Mouse (Mus musculus) heart, adult 2 months (tissue): ENCODE measurements at regions not wholly inside any gene's neighbourhood (a gene's known extent, or its start where the extent isn't known, plus 50 kb on each side); places are given as distances from the start of the nearest gene placed in this dataset.
"Not testable (repeated sequence)": the region's sequence is repeated elsewhere in the genome, so short reads cannot be mapped to it uniquely, and the experiment has no call there.

Experiments used
- DNase-seq, 2 experiments: peaks; one replicate each; pipeline ENCODE4 v3.0.0; 2021
- H3K27ac ChIP-seq: fragments of 200-600 bp; 2 replicates; pipeline ENCODE4 v1.8.1; 2022
- H3K27me3 ChIP-seq: fragments of 200-500 bp; 2 replicates; pipeline ENCODE4 v1.6.1; 2012; ENCODE audit warnings: mild to moderate bottlenecking, low read length, inconsistent platforms, mixed read lengths; ENCODE audit not compliant: control insufficient read depth, insufficient read depth
- H3K36me3 ChIP-seq: fragments of 200-500 bp; 2 replicates; pipeline ENCODE4 v1.6.1; 2012; ENCODE audit warnings: low read length, inconsistent platforms; ENCODE audit not compliant: control insufficient read depth, insufficient read depth
- H3K4me1 ChIP-seq: fragments of 200-500 bp; 2 replicates; pipeline ENCODE4 v1.6.1; 2011; ENCODE audit warnings: low read length; ENCODE audit not compliant: control insufficient read depth, insufficient read depth
- H3K4me3 ChIP-seq: fragments of 200-600 bp; 2 replicates; pipeline ENCODE4 v1.8.1; 2022
- H3K79me2 ChIP-seq: fragments of 200-500 bp; replicated peaks from 2 replicates; pipeline ENCODE4 v1.6.1; 2012; ENCODE audit warnings: mild to moderate bottlenecking, inconsistent platforms, low read length, moderate library complexity, mixed read lengths; ENCODE audit not compliant: control insufficient read depth, insufficient read depth
- H3K9ac ChIP-seq: fragments of 200-500 bp; 2 replicates; pipeline ENCODE4 v1.6.1; 2012; ENCODE audit warnings: low read depth, mild to moderate bottlenecking, control low read depth, inconsistent platforms, low read length, mixed read lengths
- CTCF ChIP-seq: fragments of 200-600 bp; IDR thresholded peaks from 2 replicates; pipeline ENCODE4 v1.8.1; 2022; ENCODE audit warnings: antibody characterized with exemption, mild to moderate bottlenecking, moderate library complexity
- EP300 ChIP-seq: fragments of 200-500 bp; IDR thresholded peaks from 2 replicates; pipeline ENCODE4 v1.6.1; 2011; ENCODE audit warnings: low read depth, low read length, control low read depth; ENCODE audit not compliant: insufficient read depth
- POLR2A ChIP-seq: fragments of 200-500 bp; IDR thresholded peaks from 2 replicates; pipeline ENCODE4 v1.6.1; 2011; ENCODE audit warnings: mild to moderate bottlenecking, low read depth, low read length, control low read depth; ENCODE audit not compliant: insufficient read depth
- WGBS: fragments of 180-500 bp; shearing (Covaris S2); methylation state at CpG from one replicate; pipeline ENCODE4 v1.1.7; 2018; 5-methylcytosine and 5-hydroxymethylcytosine counted together
- intact Hi-C: fragments of 180-260 bp; cut with DNase I; formaldehyde crosslinking; loops from one replicate; pipeline ENCODE4 v1.15.1; 2025

- DNase-seq, result no peak
- intact Hi-C loops, result no loop called here
- Histone ChIP-seq H3K4me1 (no peaks in the 10 kb centered on the region), H3K27ac (no peak overlapping the region), H3K9ac (no peak overlapping the region), H3K4me3 (no peak overlapping the region), H3K79me2 (no peaks in the 10 kb centered on the region), H3K27me3 (no peaks in the 10 kb centered on the region), H3K36me3 (no peaks in the 10 kb centered on the region)
- 72% methylated on average over 5 of the region's 5 CpGs for WGBS
- TF ChIP-seq CTCF (no peak), POLR2A (no peak), EP300 (no peak)
Observed at GRCm38 (mm10) chr14:53794527-53794926, 459.4 kb downstream of the Dad1 start.

GRCm38 (mm10) chr14:53792432-53792831 lies 461.5 kb downstream of the Dad1 start:
- H3K27me3 ChIP-seq, H3K4me1 ChIP-seq, H3K79me2 ChIP-seq, H3K36me3 ChIP-seq, H3K9ac ChIP-seq, DNase-seq, intact Hi-C loops, H3K4me3 ChIP-seq, H3K27ac ChIP-seq: not testable (repeated sequence)
- 60% methylated on average over 1 of the region's 1 CpGs for WGBS

- DNase-seq, H3K4me1 ChIP-seq, H3K27ac ChIP-seq: not testable (repeated sequence)
Observed at GRCm38 (mm10) chr14:53785547-53785946, 468.4 kb downstream of the Dad1 start.

GRCm38 (mm10) chr14:53777375-53777774 lies 476.5 kb downstream of the Dad1 start:
- Histone ChIP-seq H3K4me3 (no peak overlapping the region), H3K27me3 (no peaks in the 10 kb centered on the region), H3K36me3 (no peaks in the 10 kb centered on the region), H3K4me1 (no peaks in the 10 kb centered on the region), H3K9ac (no peak overlapping the region), H3K27ac (no peak overlapping the region), H3K79me2 (no peaks in the 10 kb centered on the region)
- intact Hi-C loops, result loop anchor here (10.0 kb wide), 1 partner anchor 413 kb away; no protein-coding TSS in a partner anchor
- TF ChIP-seq POLR2A (no peak), CTCF (no peak), EP300 (no peak)
- 71% methylated on average over 3 of the region's 3 CpGs for WGBS
- no peak for DNase-seq

More at GRCm38 (mm10) chr14:53785547-53785946, 468.4 kb downstream of the Dad1 start:
- H3K79me2 ChIP-seq, H3K9ac ChIP-seq, H3K4me3 ChIP-seq, H3K27me3 ChIP-seq, H3K36me3 ChIP-seq, intact Hi-C loops: not testable (repeated sequence)
- 69% methylated on average over 2 of the region's 2 CpGs for WGBS

GRCm38 (mm10) chr14:53776717-53777116 lies 477.2 kb downstream of the Dad1 start:
- not testable (repeated sequence) for H3K36me3 ChIP-seq, H3K27ac ChIP-seq, H3K27me3 ChIP-seq, H3K79me2 ChIP-seq, H3K4me1 ChIP-seq, H3K9ac ChIP-seq, H3K4me3 ChIP-seq
- WGBS, result 51% methylated on average over 1 of the region's 1 CpGs
- peak; percentile 70 for TF ChIP-seq CTCF
- peak in 1 of 2 experiments; percentile 25 for DNase-seq
- intact Hi-C loops, result loop anchor here (1.0 to 10.0 kb wide), 2 partner anchors 28 to 412 kb away; no protein-coding TSS in a partner anchor

- H3K36me3 ChIP-seq, H3K27ac ChIP-seq, H3K4me3 ChIP-seq, H3K79me2 ChIP-seq, H3K4me1 ChIP-seq, intact Hi-C loops, H3K27me3 ChIP-seq, H3K9ac ChIP-seq, DNase-seq: not testable (repeated sequence)
- WGBS, result 46% methylated on average over 6 of the region's 6 CpGs
Observed at GRCm38 (mm10) chr14:53766501-53766900, 487.4 kb downstream of the Dad1 start.

- H3K79me2 ChIP-seq, DNase-seq, intact Hi-C loops, H3K4me1 ChIP-seq, H3K4me3 ChIP-seq, H3K27ac ChIP-seq, H3K9ac ChIP-seq, H3K36me3 ChIP-seq, H3K27me3 ChIP-seq: not testable (repeated sequence)
- 78% methylated on average over 1 of the region's 1 CpGs for WGBS
Observed at GRCm38 (mm10) chr14:53765918-53766317, 488.0 kb downstream of the Dad1 start.

- DNase-seq, H3K4me1 ChIP-seq, H3K27me3 ChIP-seq, H3K4me3 ChIP-seq, H3K9ac ChIP-seq, H3K79me2 ChIP-seq, H3K27ac ChIP-seq, intact Hi-C loops, H3K36me3 ChIP-seq: not testable (repeated sequence)
- whole genome bisulfite sequencing, result 65% methylated on average over 2 of the region's 2 CpGs
Observed at GRCm38 (mm10) chr14:53760578-53760977, 493.3 kb downstream of the Dad1 start.

- DNase-seq, intact Hi-C loops, H3K27ac ChIP-seq, H3K9ac ChIP-seq, H3K4me3 ChIP-seq, H3K79me2 ChIP-seq, H3K36me3 ChIP-seq, H3K27me3 ChIP-seq, H3K4me1 ChIP-seq: not testable (repeated sequence)
- WGBS, result 48% methylated on average over 4 of the region's 4 CpGs
Observed at GRCm38 (mm10) chr14:53757782-53758181, 496.1 kb downstream of the Dad1 start.

GRCm38 (mm10) chr14:53757095-53757494 lies 496.8 kb downstream of the Dad1 start:
- H3K27me3 ChIP-seq, H3K27ac ChIP-seq, H3K79me2 ChIP-seq, H3K4me3 ChIP-seq, H3K4me1 ChIP-seq, H3K36me3 ChIP-seq, intact Hi-C loops, H3K9ac ChIP-seq, DNase-seq: not testable (repeated sequence)
- no CpG with 5 or more reads among the region's 1 CpGs for WGBS
